Mouse (Mus musculus) liver (tissue): ENCODE measurements around the gene Fbxl7.
"Not testable (repeated sequence)": the region's sequence is repeated elsewhere in the genome, so short reads cannot be mapped to it uniquely, and the experiment has no call there.

ENCODE experiments used
- DNase-seq: peaks from one replicate; pipeline ENCODE4 v3.0.0-alpha.2; 2020; ENCODE audit warnings: mixed read lengths

Gene Fbxl7

DNA sequence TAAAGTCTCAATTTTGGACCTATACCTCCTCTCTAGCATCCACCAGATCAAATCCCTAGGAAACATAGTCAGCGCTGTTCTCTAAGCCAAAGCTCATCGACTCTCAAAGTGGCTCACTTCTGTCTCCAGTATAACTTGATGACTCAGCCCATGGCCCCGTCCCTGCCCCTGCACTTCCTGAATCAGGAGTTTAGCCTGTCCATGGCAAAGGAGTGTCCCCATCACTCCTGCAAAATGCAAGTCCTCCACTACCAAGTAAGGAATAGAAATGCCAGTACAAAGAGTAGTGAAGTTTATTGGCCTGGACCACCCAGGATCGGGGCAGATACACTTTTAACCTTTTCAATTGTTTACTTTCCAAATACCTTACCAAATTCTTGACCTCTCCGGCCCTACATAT lies 91.3 kb downstream of the Fbxl7 start:
- no peak for DNase-seq

DNA sequence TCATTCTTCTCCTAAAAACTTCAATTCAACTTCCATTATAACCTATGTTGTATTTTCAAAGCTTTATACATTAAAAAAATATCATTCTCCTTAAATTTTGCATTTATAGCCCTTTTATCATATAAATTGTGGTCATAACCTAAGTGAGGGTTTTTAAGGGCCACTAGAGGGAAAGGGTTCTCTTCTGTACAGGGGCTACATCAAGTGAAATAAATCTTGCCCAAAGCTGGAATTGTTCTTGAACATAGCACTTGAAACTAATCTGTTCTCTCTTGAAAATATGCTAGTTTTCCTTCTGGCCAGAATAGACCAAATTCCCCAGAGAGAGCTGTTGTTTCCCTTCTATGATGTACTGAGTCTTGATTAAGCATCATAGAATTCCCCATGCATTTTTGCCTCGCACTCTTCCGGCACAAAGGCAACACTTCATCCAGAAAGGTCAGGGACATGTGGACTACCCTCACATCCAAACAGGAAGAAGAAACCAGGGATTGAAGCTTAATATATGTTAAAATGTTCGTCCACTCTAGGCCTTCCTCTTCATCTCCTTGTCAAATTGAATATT lies 95.8 kb downstream of the Fbxl7 start:
- DNase-seq: no peak

DNA sequence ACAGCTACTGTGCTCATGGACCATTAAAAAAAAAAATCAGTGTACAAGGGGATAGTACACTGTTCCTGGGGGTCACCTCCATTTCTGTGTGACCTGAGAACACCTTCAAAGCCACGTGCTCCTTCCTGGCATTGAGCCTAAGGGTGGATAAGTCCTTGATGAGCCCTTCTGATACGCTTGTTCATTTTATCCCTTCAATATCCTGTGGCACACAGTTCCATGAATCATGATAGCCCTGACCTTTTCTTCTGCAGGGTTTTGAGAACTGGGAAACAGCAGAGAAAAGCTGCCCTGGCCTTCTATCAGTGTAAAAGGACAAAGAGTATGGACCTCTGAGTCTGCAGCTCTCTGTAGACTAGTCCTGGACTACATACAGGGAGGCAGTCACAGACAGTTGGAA lies 99.4 kb downstream of the Fbxl7 start:
- DNase-seq: no peak

DNA sequence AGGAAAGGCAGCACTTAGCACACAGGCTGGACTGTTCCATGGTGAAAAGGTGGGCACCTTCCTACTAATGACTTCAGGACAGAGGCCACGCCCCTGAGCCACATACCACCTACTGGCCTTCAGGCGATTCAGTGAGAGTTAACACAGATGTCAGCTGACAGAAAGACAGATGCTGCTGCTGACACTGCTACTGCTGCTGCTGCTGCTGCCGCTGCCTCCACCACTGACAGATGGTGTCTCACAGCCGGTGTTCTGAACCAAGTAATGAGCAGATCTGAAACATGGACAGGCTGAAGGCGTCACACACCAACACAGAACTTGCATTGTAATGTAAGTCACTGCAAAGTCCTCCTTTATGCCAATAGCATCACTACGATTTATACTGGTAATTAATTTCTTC lies 99.9 kb downstream of the Fbxl7 start:
- DNase-seq: no peak

DNA sequence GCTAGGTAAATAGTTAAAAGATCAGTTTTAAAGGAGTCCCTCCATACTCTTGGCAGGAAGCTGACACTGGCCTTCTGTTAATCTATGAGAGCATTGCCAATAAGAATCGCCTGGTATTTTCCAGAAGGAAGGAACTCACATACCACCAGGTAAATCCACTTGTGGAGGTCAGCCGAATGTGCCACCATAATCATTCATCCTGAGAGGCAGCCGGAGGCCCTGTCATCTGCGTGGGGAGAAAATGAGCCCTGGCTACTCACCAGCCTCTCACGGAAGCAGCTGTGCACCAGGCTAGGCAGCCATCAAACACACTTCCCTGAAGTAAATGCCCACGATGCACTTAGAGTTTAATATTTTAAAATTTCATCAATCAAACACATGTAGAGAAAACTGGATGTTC lies 108.2 kb downstream of the Fbxl7 start:
- no peak for DNase-seq

DNA sequence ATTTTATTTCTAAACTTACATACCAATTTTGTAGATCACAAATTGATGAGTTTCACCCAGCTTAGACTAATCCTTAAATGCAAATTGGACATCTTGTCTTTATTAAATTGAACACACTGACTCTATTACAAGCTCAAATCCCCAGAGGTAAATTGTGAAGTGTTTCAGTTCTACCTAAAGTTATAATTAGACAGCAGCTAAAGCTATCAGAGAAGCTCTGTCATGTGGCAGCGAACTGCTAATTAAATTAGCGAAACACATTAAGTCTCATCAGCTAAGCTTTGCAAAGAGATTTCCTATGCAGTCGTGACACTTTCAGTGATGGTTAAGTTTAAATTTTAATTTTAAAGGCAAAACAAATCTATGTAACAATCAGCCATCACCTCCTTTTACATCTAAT lies 114.8 kb downstream of the Fbxl7 start:
- no peak for DNase-seq

DNA sequence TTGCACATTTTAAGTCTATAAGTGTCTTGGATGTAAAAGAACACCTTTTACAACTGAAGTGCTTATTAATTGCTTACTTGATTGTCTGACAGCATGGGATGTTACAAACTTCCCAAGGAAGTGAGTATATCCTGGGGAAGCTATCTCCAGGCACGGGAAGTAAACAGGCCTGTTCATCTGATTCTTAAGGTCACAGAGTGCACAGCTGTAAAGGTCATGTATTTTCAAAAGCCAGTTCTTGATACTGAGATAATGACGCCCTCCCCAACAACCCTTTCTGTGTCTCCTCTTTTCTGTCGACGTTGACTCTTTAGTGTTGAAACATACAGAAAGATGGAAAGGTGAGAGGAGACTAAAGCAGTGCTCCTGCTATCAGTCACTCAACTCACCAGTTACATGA lies 116.3 kb downstream of the Fbxl7 start:
- no peak for DNase-seq

DNA sequence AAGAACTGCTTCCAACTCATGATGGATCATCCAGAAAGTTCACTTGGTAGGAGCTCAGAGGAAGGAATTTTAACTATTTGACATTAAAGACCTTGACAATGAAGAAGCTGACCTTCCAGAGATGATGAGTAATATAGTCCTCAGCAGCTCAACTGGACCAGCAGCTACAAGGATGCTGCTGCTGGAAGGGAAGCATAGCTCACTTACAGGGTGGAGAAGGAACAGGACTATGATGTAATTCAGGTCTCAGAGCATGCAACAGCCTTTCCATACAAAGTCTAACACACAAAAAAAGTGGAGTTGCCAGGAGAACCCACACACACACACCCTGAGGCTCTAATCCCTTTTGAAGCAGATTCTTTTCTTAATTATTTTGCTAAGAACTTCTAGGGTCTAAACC lies 119.7 kb downstream of the Fbxl7 start:
- DNase-seq: no peak

DNA sequence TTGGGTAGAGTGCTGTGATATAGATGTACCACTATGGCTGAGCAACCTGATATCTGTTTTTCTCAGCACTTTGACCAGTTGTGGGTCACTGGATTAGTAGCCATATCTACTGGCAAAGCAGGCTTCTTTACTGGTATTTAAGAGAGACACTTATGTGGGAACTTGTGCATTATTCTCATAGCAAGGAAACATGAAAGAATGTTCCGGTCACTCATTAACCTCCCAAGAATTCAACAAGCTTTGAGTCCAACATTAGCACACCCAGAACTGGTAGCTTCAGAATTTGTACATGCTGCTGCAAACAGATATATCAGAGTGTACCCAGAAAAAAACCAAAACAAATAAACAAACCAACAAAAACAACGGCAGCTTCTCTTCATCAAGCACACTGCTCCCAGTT lies 120.5 kb downstream of the Fbxl7 start:
- DNase-seq: no peak

DNA sequence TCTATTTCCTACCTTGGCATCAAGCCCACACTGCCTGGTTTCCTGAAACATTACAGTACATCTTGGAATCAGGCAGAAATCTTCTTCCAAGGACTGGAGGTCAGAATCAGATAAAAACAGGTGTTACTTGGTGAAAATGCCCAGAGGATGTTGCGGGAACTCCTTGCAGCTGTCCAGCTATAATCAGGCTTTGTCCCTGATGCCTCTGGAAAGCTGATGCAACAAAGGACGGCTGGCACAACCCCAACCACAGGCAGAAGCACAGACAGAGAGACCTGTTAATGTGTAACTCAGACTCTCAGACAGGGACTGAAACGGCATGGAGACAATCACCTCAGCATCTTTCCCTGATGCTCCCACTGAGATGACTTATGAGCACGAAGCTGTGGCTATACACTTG lies 133.7 kb downstream of the Fbxl7 start:
- no peak for DNase-seq

DNA sequence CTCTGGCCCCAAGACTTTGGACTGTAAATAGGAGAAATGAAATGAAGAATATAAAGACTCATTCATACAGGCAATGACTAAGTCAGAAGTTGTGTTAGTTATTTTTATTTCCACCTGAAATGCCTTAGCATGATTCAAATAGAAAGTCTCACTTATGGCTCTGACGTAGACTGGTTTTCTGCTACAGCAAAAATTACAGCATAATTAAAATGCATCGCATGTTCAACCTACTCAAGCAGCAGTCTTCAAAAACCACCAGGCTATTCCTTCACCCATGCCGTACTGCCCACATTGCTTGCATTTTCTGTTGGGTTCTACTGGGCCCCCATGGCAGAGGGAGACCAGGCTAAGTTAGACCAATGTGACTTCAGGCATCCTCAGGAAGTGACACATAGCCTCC lies 146.9 kb downstream of the Fbxl7 start:
- no peak for DNase-seq

DNA sequence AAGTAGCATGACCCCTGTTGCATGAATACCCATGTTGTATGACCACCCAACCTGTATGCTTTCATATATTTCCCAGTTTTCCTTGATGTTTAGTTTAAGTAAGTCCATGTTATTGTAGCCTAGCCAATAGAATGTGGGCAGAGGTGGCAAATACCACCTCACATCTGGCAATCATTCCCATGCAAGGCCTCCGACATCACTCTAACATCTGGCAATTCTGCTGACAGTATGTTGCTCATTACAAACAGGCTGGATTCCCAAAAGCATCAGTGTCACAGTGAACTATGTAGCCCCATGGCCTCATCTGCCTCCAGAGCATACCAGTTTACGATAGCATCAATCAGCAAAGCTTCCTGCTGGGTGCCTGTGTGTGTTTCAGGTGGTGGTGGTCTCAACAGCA lies 163.0 kb downstream of the Fbxl7 start:
- no peak for DNase-seq

DNA sequence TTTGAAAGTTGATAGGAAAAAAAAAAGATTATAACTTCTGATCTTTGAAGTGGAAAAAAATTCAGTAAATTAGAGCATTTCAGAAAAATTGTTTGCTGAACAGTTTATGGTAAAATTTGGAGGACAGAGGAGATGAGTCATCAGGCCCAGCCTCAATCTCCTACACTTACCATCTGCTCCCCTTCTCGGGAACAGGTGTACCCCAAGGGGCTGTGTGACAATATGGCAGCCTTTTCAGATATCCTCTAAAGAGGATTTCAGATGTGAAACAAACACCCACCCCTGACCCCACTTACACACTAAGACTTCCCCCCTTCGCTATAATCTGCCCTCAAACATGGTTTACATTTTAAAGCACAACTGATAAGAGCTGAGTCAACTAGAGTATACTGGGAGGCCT lies 164.6 kb downstream of the Fbxl7 start:
- no peak for DNase-seq

DNA sequence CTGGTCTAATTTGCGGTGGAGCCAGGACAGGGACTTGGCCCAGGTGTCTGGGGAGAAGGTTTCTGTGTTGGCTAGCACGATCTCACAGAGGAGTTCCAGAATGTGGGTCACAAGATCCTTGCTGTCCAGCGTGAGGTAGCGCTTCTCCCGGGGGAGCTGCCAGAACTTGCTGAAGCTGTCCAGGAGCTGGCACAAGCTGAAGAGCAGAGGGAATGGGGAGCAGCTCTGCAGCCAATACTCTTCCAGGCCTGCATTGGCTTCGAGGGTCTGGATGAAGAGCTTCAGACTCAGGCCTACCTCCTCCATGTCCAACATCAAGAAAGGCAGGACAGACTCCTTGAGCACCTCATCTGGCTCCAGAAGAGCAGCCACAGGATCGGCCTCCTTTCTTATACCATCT lies 166.0 kb downstream of the Fbxl7 start:
- DNase-seq: not testable (repeated sequence)

DNA sequence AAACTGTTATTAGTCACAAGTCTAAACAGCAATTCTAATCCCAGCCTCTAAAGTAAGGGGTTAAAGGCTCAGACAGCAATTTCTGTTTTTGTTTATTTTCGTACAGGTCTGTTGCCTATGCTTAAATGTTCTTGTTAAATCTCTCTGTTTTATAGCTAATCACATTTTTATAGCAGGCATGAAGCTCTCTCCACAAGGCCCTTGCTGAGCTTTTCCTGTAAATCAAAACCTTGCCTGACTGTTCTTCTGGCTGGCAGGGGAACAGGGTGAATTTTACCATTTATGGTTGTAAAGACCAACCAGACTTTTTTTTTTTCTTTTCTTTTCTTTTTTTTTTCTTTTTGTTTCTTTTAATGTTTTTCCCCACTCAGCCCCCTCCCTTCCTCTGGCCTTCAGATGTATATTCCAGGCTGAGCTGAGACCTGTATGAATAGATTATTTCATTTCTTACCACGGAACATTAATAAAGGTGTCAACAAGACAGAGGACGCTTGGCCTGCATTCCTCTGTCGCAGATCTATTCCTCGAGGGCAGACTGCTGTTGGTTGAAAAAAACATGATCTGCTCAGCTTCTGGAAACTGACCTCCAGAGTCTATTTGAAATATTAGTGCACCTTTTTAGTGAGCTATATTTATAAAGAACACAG lies 176.9 kb downstream of the Fbxl7 start:
- no peak for DNase-seq

DNA sequence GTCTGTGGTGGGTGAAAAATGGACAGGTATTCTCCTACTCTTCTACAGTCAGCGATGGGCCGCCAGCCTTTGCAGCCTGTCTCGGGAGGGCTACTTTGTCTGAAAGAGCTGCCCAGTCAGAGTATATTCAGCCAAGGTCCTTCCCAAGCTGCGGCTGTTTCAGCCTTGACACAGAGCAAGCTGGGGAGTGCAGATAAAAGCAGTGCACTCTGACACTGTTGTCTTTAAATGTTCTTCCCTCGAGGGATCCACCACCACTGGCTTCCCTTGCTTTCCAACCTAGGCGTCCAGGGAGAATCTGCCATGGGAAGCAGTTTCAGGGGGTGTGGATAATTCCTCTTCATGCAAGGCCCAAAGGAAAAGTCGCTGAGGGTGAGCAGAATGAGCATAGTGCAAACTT lies 177.4 kb downstream of the Fbxl7 start:
- DNase-seq: no peak

DNA sequence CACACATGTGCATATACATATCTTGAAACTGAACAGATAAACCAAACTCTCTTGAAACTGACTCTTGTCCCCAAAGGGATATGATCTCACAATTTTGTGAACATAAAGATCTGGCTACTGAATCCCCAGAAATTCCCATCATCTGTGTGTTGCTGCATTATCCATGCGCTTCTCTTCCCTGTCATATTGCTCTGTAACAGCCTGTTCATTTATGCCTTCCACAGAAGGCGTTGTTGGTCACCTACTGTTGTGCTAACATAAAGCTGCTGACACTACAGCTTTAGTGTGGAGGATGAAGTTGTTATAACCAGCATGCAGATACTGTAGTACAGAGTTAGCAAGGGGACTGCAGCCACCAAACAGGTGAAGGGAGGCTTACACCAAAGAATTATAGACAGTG lies 179.2 kb downstream of the Fbxl7 start:
- DNase-seq: no peak

DNA sequence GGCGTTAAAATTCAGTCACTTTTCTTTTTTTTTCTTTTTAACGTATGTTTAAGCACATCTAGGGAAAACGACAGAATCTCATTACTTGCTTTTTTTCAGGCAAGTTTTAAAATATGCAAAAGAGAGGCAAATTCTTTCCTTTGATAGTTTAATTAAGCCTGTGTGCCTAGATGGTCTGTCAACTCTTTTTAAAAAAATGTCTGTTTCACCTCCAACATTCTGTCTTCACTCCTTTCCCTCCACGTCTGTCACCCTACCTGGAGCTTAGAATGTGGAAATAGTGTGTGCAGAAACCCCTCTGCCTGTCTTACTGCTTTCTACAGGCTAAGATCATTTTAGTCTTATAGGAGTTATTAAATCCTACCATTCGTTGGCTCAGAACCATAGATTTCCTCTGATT lies 179.7 kb downstream of the Fbxl7 start:
- no peak for DNase-seq

DNA sequence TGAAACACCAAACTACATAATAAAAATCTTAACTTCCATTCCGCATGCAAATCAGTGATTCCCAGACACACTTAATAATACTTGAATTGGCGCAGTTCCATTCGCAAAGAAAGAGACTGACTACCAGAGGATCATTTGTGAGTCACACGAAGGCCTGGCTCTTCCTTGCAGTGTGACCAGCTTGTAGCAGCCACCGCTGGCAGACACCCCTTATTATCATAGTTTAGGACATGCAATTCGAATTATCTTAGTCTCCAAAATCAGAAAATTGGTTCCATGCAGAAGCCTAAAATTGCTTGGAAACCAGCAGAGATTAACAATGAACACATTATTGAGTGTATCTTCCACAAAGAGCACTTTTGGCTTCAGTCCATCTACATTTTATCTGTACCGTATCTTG lies 183.1 kb downstream of the Fbxl7 start:
- no peak for DNase-seq

DNA sequence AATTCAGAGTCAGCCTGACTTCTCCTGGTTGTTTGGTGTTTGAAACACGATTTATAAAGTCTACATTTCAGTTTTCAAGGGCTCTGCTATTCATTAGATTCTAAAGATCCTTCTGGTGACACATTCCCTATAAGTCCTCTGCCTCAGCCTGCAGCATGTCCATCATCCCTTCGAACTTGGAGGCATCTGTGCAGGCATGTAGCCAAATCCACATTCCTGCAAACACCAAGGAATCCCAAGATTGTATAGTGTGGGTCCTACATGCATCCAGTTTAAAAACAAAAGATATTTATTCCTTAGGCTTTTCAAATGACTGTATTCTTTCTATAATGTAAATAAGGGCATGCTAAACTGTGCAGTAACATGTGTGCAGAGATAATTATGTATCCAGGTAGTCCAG lies 190.4 kb downstream of the Fbxl7 start:
- DNase-seq: no peak

DNA sequence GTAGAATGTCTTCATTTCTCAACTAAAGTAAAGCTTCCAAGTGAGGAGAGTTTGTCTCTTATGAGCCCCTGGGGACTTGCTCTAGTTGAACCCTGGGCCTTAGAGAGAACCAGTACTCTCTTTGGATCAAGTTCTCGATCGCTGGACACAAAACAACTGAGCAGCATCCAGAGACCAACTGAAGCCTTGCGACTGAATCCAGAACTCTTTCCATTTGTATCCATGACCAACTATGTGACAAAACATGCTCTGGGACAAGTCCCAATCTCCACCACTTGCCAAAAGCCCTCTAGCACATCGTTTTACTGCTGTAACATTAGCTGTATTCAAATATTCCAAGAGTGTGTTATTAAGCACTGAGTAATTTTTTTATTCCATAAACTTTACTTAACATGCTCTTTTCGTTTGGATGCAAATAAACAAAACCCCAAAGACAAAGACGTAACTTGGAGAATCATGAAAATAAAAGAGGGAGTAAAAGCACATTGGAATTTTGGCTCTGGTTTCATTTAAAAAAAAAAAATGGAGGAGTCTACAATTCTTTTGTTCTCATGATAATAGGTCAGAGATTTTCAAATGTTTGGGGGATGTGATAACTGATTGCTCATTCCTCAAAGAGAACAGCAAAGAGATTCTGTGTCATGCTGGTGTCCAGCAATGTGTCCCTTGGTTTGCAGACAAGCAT lies 192.1 kb downstream of the Fbxl7 start:
- DNase-seq: no peak

DNA sequence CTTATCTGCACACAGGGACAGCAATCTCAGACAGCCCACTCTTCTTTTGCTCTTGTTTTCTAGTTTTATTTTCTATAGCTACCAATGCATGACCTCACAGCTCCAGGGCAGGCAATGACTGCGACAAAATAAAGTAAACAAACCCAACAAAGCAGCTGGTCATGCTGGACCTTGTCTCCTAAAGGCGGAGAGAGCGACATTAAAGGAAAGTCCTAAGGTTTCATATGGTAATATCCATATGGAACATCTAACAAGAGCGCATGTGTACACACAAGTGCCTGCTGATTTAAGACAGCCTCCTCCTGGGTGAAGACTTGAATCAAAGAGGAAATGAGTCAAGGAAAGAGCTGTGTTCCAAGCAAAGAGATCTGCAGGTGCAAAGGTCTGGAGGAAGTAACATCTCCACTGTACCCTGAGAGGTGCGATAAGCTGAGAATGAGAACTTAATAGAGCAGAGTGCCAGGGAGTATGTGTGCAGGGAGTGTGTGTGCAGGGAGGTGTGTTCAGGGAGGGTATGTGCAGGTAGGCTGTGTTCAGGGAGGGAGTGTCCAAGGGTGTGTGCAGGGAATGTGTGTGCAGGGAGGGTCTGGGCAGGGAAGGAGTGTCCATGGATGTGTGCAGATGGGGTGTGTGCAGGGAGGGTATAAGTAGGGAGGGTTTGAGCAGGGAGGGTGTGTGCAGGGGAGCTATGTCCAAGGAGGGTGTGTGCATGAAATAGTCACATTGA lies 193.3 kb downstream of the Fbxl7 start:
- no peak for DNase-seq

DNA sequence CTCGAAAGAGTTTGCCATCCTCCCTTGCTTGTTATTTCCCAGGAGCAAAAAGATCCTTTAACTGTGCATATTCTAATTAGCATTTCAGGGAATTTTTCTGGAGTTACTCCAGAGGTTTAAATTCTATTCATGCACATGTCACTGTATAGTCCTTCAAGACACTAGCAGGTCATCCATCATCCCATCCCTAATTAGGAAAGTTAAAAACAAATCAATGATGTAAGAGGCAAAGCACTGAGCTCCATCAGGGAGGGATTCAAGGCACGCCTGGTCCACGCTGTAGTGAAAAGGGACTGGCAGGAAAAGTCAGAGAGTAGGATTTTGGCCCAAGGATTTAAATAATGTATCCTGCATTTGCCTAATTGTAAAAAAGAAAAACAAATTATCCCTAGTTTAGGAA lies 202.3 kb downstream of the Fbxl7 start:
- DNase-seq: no peak

DNA sequence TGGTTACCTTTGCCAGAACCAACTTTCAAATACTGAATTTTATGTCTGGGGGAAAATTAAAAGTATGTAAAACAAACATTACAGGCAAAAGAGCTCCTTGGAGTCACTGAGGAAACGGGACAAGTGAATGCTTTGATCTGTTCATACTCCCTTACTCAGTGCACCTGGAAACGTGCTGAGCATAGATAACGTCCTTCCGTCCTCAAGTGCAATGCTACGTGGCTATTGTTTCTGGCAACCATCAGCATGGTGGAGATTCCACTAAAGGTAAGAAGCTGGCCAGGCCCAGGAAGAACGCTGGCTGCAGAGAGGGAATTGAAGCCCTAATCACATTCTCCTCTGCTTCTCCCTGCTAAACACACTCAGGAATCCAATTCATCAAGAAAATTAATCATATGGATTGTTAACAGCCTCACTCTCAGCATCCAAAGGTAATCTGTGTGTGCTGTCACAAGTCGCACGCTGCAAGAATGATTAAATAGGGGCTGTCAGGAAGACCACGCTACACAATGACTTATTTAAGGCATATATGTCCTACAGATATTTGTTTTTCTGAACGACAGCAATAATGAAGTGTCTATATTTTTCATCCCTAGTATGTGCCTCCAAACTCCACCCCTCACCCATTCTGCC lies 206.8 kb downstream of the Fbxl7 start:
- DNase-seq: no peak
